Mouse (Mus musculus) heart, postnatal 10 days (tissue): ENCODE measurements at regions not wholly inside any gene's neighbourhood (a gene's known extent, or its start where the extent isn't known, plus 50 kb on each side); places are given as distances from the start of the nearest gene placed in this dataset.
"Not testable (repeated sequence)": the region's sequence is repeated elsewhere in the genome, so short reads cannot be mapped to it uniquely, and the experiment has no call there.

Experiments
- DNase-seq, 2 experiments: peaks; one replicate each; pipeline ENCODE4 v3.0.0; 2021
- intact Hi-C: fragments of 180-260 bp; cut with DNase I; formaldehyde crosslinking; loops from one replicate; pipeline ENCODE4 v1.15.1; 2025

GRCm38 (mm10) chr1:194565574-194565973 is 52.4 kb upstream of the Plxna2 start:
- intact Hi-C loops, result no loop called here

GRCm38 (mm10) chr1:194563946-194564345 is 54.1 kb upstream of the Plxna2 start:
- DNase-seq, result no peak
- intact Hi-C loops, result no loop called here

More at GRCm38 (mm10) chr1:194565574-194565973, 52.4 kb upstream of the Plxna2 start:
- no peak for DNase-seq

- peak; percentile 22 to 54 for DNase-seq
- intact Hi-C loops, result no loop called here
Observed at GRCm38 (mm10) chr1:194561098-194561497, 56.9 kb upstream of the Plxna2 start.

GRCm38 (mm10) chr1:194548661-194549060 is 69.4 kb upstream of the Plxna2 start:
- no peak for DNase-seq
- intact Hi-C loops, result no loop called here

- DNase-seq, result no peak
- intact Hi-C loops, result no loop called here
Observed at GRCm38 (mm10) chr1:194548243-194548642, 69.8 kb upstream of the Plxna2 start.

- intact Hi-C loops, result no loop called here
- no peak for DNase-seq
Observed at GRCm38 (mm10) chr1:194540923-194541322, 77.1 kb upstream of the Plxna2 start.

- no peak for DNase-seq
- intact Hi-C loops, result no loop called here
Observed at GRCm38 (mm10) chr1:194527342-194528165, 90.5 kb upstream of the Plxna2 start.

- intact Hi-C loops, result no loop called here
- DNase-seq, result no peak
Observed at GRCm38 (mm10) chr1:194524976-194525375, 93.0 kb upstream of the Plxna2 start.

GRCm38 (mm10) chr1:194521216-194521615 is 96.8 kb upstream of the Plxna2 start:
- DNase-seq, result no peak
- intact Hi-C loops, result no loop called here

- DNase-seq, result no peak
- intact Hi-C loops, result no loop called here
Observed at GRCm38 (mm10) chr1:194519509-194520220, 98.4 kb upstream of the Plxna2 start.

GRCm38 (mm10) chr1:194516136-194516535 is 101.9 kb upstream of the Plxna2 start:
- intact Hi-C loops, result no loop called here
- DNase-seq, result no peak

GRCm38 (mm10) chr1:194508314-194508713 is 109.7 kb upstream of the Plxna2 start:
- intact Hi-C loops, result no loop called here

GRCm38 (mm10) chr1:194505826-194506225 is 112.2 kb upstream of the Plxna2 start:
- DNase-seq, result no peak

More at GRCm38 (mm10) chr1:194508314-194508713, 109.7 kb upstream of the Plxna2 start:
- no peak for DNase-seq

GRCm38 (mm10) chr1:194504207-194504606 is 113.8 kb upstream of the Plxna2 start:
- intact Hi-C loops, result no loop called here
- DNase-seq, result no peak

More at GRCm38 (mm10) chr1:194505826-194506225, 112.2 kb upstream of the Plxna2 start:
- intact Hi-C loops, result no loop called here

GRCm38 (mm10) chr1:194503517-194503916 is 114.5 kb upstream of the Plxna2 start:
- no peak for DNase-seq
- intact Hi-C loops, result no loop called here

GRCm38 (mm10) chr1:194496424-194496823 is 121.6 kb upstream of the Plxna2 start:
- no peak for DNase-seq
- intact Hi-C loops, result no loop called here

GRCm38 (mm10) chr1:194491111-194491510 is 126.9 kb upstream of the Plxna2 start:
- intact Hi-C loops, result no loop called here
- DNase-seq, result no peak

- DNase-seq, result no peak
- intact Hi-C loops, result no loop called here
Observed at GRCm38 (mm10) chr1:194488126-194488525, 129.9 kb upstream of the Plxna2 start.

- DNase-seq, result no peak
- intact Hi-C loops, result no loop called here
Observed at GRCm38 (mm10) chr1:194482717-194483059, 135.3 kb upstream of the Plxna2 start.

GRCm38 (mm10) chr1:194482001-194482716 is 135.9 kb upstream of the Plxna2 start:
- intact Hi-C loops, result no loop called here
- DNase-seq, result peak; percentile 18 to 22

GRCm38 (mm10) chr1:194471281-194471680 is 146.7 kb upstream of the Plxna2 start:
- DNase-seq, intact Hi-C loops: not testable (repeated sequence)
